Mouse (Mus musculus): ENCODE data around the gene Lsr.

GRCm38 (mm10) chr7:30916713-30917112 lies 56.6 kb downstream of the Lsr start:
- no peak for TF ChIP-seq POLR2A (IDR thresholded peaks at IDR 0.05; ENCODE audit: low read depth, low read length)
- no peak for TF ChIP-seq CTCF (IDR thresholded peaks at IDR 0.05; ENCODE audit: extremely low read depth, insufficient read length, insufficient replicate concordance, low read depth, low read length)

Data from small intestine, adult 2 months (tissue).